22 mouse cellular contexts compared by ENCODE assay signal in genomic region chr7:125579545-125580219, GRCm38 (mm10). TPM values are rescaled to one million over a fixed set of nuclear protein-coding genes. Genes with fewer than 3 reads are reported as not detected.
DNase-seq lines count a peak whose midpoint lies in the region; ATAC-seq lines count a peak whose summit lies in the region.
"Had no signal": no experiment of that assay in that cellular context is flagged by ENCODE, and none has a peak within 500 bp of the region (broad histone marks: within the 10 kb centered on the region; RNA-seq: fewer than 3 reads in every experiment).

No protein-coding gene starts in this region.

- 0 out of 2 replicates have a peak overlapping the region, but pooled peaks have one; percentile 25 for H3K27ac ChIP-seq in liver, embryonic 16.5 days (ENCODE audit: low read length)
- H3K27ac ChIP-seq: embryonic facial prominence, embryonic 15.5 days; forebrain, embryonic 15.5 days; heart, embryonic 13.5 days; hindbrain, embryonic 12.5 days; limb, embryonic 13.5 days; liver, embryonic 13.5 days; midbrain, embryonic 15.5 days; neural tube, embryonic 15.5 days had no signal

- WGBS in liver, embryonic 16.5 days (ENCODE audit: insufficient replicate concordance): 47% methylated on average over 9 of the region's 9 CpGs

- H3K4me1 ChIP-seq in liver, embryonic 16.5 days (ENCODE audit: control insufficient read depth, low read depth, low read length): peaks cover 23% of the 10 kb centered on the region
- H3K4me1 ChIP-seq: hindbrain, embryonic 12.5 days had no signal

- DNase-seq in liver: no peak
- DNase-seq in thymus, postnatal 4 days: peak; percentile 44
- no peak for DNase-seq in thymus, postnatal 25 days
- DNase-seq in induced T-regulatory cell, adult 2 months (ENCODE audit: low read depth): peak; percentile 73
- no peak for DNase-seq in Muller cell, postnatal 12 days (ENCODE audit: inconsistent ontology term)
- DNase-seq: adrenal gland, postnatal 25 days; cerebellum, adult 11 months; cerebellum, adult 9-11 months; kidney, adult 18-20 months; kidney, postnatal 4 days; liver, embryonic 13.5 days; lung, embryonic 14.5 days had no signal

- no peak for ATAC-seq in liver, embryonic 16.5 days (ENCODE audit: low read depth)
- ATAC-seq in cerebellum, adult (ENCODE audit: insufficient number of reproducible peaks, low FRiP score, low TSS enrichment): no peak
- ATAC-seq: forebrain, embryonic 15.5 days; midbrain, embryonic 15.5 days had no signal

- no peaks in the 10 kb centered on the region for H3K9me3 ChIP-seq in liver, embryonic 16.5 days (replicated peaks; ENCODE audit: control insufficient read depth, low read length)
- H3K9me3 ChIP-seq: embryonic facial prominence, embryonic 15.5 days; forebrain, embryonic 15.5 days; heart, embryonic 13.5 days; hindbrain, embryonic 12.5 days; limb, embryonic 13.5 days; liver, embryonic 13.5 days; midbrain, embryonic 15.5 days; neural tube, embryonic 15.5 days had no signal

- H3K36me3 ChIP-seq in liver, embryonic 16.5 days (ENCODE audit: control insufficient read depth, insufficient read depth): no peaks in the 10 kb centered on the region
- H3K36me3 ChIP-seq: embryonic facial prominence, embryonic 15.5 days; forebrain, embryonic 15.5 days; hindbrain, embryonic 12.5 days; limb, embryonic 13.5 days; midbrain, embryonic 15.5 days; neural tube, embryonic 15.5 days had no signal

- peaks cover 2% of the 10 kb centered on the region; the same call in 1 of the 2 replicates for H3K27me3 ChIP-seq in liver, embryonic 16.5 days (ENCODE audit: control insufficient read depth, insufficient read depth, low read depth, low read length)
- H3K27me3 ChIP-seq: embryonic facial prominence, embryonic 15.5 days; forebrain, embryonic 15.5 days; limb, embryonic 13.5 days; liver, embryonic 13.5 days; midbrain, embryonic 15.5 days; neural tube, embryonic 15.5 days had no signal

- no peak overlapping the region for H3K9ac ChIP-seq in liver, embryonic 16.5 days (ENCODE audit: low read depth, low read length)
- H3K9ac ChIP-seq: embryonic facial prominence, embryonic 15.5 days; forebrain, embryonic 15.5 days; heart, embryonic 13.5 days; hindbrain, embryonic 12.5 days; limb, embryonic 13.5 days; liver, embryonic 13.5 days; lung, embryonic 14.5 days; midbrain, embryonic 15.5 days; neural tube, embryonic 15.5 days had no signal

- no peak overlapping the region for H3K4me2 ChIP-seq in liver, embryonic 16.5 days (ENCODE audit: low read depth, low read length)
- H3K4me2 ChIP-seq: embryonic facial prominence, embryonic 15.5 days; forebrain, embryonic 15.5 days; heart, embryonic 13.5 days; hindbrain, embryonic 12.5 days; limb, embryonic 13.5 days; liver, embryonic 13.5 days; lung, embryonic 14.5 days; midbrain, embryonic 15.5 days; neural tube, embryonic 15.5 days had no signal

- H3K4me3 ChIP-seq in liver, embryonic 16.5 days (ENCODE audit: low read depth, low read length): no peak overlapping the region
- H3K4me3 ChIP-seq: embryonic facial prominence, embryonic 15.5 days; forebrain, embryonic 15.5 days; heart, embryonic 13.5 days; hindbrain, embryonic 12.5 days; limb, embryonic 13.5 days; liver, embryonic 13.5 days; midbrain, embryonic 15.5 days; myocyte; neural tube, embryonic 15.5 days had no signal

RNA-seq across cellular contexts. Expression of gene Il21r, which starts 23.5 kb away (rescaled TPM):
- 0.68 and 1.0 TPM in 2 replicates for polyA plus RNA-seq in liver, embryonic 16.5 days (2015; fragmentation: Nextera tagmentation; extraction: Ambion mirVana)

RNA-seq across cellular contexts. Expression of gene Il4ra, which starts 27.8 kb away (rescaled TPM):
- 6.2 and 6.9 TPM in 2 replicates for polyA plus RNA-seq in liver, embryonic 16.5 days (2015; fragmentation: Nextera tagmentation; extraction: Ambion mirVana)

Comparison
In these comparisons a context has a peak if more than half of its experiments do, and no peak if none do; other contexts are left out.
1. DNase-seq: peak in thymus, postnatal 4 days (single experiment) and induced T-regulatory cell, adult 2 months (single experiment); none in liver (single experiment), thymus, postnatal 25 days (single experiment) and Muller cell, postnatal 12 days (single experiment).